Mouse (Mus musculus) megakaryocyte, embryonic 14.5 days (primary cell): ENCODE data around the gene Nln.

Experiments used
- FLI1 ChIP-seq: IDR thresholded peaks from 2 replicates; pipeline ENCODE4 v1.6.1; 2012; ENCODE audit warnings: low read length, inconsistent platforms, mixed read lengths
- GATA1 ChIP-seq: IDR thresholded peaks from 3 replicates; pipeline ENCODE4 v1.6.1; 2012; ENCODE audit warnings: mixed read lengths, low read length, inconsistent platforms, borderline replicate concordance

DNA sequence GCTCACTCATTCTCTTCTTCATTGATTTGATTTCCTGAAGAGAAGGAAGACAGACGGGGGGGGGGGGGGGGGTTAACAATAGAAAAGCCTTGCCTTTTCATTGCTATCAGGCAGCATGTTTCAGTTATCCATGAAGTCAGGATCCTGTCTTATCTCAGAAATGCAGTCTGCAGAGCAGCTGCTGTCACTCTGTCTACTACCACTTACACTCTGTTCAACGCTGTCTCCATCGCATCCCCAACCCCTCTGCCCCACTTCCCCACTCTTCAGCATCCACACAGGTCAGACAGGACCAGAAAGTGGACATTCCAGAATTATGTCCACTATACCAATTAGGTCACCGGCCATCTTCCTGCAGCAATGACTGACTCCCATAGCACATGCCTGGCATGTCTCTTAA is 49.9 kb downstream of the Nln start:
- TF ChIP-seq FLI1 = no peak
- TF ChIP-seq GATA1 = no peak
